Mouse (Mus musculus) liver, postnatal 0 days (tissue): ENCODE measurements around the gene Irf2bpl.

ENCODE experiments used
- CTCF ChIP-seq: sonication (generic); IDR thresholded peaks from 2 replicates; pipeline ENCODE4 v1.5.1; 2016; ENCODE audit warnings: antibody characterized with exemption, low read depth
- EP300 ChIP-seq: IDR thresholded peaks from 2 replicates; pipeline ENCODE4 v1.6.1; 2016; ENCODE audit warnings: antibody characterized with exemption, low read depth, mild to moderate bottlenecking

DNA sequence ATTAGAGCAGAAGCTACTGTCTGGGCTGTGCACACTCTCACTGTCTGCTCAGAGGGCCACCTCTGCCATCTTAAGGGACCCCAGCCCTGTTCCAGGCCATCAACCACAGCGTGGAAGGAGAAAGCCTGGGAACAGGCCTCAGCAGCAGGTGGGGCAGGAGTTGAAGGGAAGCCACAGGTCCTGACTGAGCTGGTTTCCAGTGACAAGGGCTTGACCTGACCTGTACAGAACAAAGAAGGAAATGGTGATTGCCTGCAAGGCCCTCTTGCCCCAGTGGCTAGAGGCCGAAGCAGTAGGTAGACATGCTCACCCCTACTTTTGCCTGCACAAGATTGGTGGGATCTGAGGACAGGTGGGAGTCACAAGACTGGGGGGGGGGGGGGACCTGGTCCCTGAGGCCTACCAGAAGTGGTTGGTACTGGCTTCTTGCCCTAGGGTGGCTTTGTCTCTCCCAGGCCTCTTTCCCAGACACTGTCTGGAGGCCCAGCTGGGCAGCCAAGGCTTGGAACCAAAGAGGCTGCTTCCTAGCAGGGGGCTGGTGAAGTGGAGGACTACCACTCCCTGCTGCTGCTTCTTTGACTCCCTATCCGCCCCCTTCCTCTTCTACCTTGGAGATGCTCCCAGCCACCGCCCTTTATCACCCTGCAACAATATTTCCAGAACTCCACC is 12.8 kb downstream of the Irf2bpl start:
- no peak for TF ChIP-seq CTCF
- no peak for TF ChIP-seq EP300
